Mouse (Mus musculus) limb, embryonic 14.5 days (tissue): ENCODE data around the gene Fam229a. TPM values are rescaled to one million over a fixed set of nuclear protein-coding genes. Genes with fewer than 3 reads are reported as not detected.

Source experiments
- ATAC-seq: fragments of 200-750 bp; cut with Nextera tagmentation; 2 replicates; pipeline ENCODE4 v1.8.0; 2017; ENCODE audit warnings: low read depth, moderate number of reproducible peaks, moderate TSS enrichment; ENCODE audit not compliant: low FRiP score
- DNase-seq: peaks from one replicate; pipeline ENCODE4 v3.0.0-alpha.2; 2015; ENCODE audit warnings: low spot score
- H3K27ac ChIP-seq: fragments of 300-500 bp; sonication (generic); replicated peaks from 2 replicates; pipeline ENCODE4 v1.5.1; 2014; ENCODE audit warnings: low read depth, mild to moderate bottlenecking, low read length, moderate library complexity, mixed read lengths
- H3K27me3 ChIP-seq: fragments of 300-500 bp; sonication (generic); 2 replicates; pipeline ENCODE4 v1.6.1; 2014; ENCODE audit warnings: low read length, mixed read lengths; ENCODE audit not compliant: control insufficient read depth, insufficient read depth
- H3K36me3 ChIP-seq: fragments of 300-500 bp; sonication (generic); 2 replicates; pipeline ENCODE4 v1.6.1; 2014; ENCODE audit warnings: mild to moderate bottlenecking, low read length, moderate library complexity, mixed read lengths; ENCODE audit not compliant: control insufficient read depth, insufficient read depth
- H3K4me1 ChIP-seq: fragments of 300-500 bp; sonication (generic); 2 replicates; pipeline ENCODE4 v1.6.1; 2014; ENCODE audit warnings: antibody characterized with exemption, low read length, mixed read lengths; ENCODE audit not compliant: control insufficient read depth, insufficient read depth
- H3K4me2 ChIP-seq: fragments of 300-500 bp; sonication (generic); replicated peaks from 2 replicates; pipeline ENCODE4 v1.6.1; 2014; ENCODE audit warnings: low read depth, mild to moderate bottlenecking, low read length, moderate library complexity; ENCODE audit not compliant: severe bottlenecking
- H3K4me3 ChIP-seq: fragments of 300-500 bp; sonication (generic); replicated peaks from 2 replicates; pipeline ENCODE4 v1.5.1; 2014; ENCODE audit warnings: low read length
- H3K9ac ChIP-seq: fragments of 300-500 bp; sonication (generic); 2 replicates; pipeline ENCODE4 v1.6.1; 2014; ENCODE audit warnings: mild to moderate bottlenecking, low read depth, low read length, moderate library complexity; ENCODE audit not compliant: severe bottlenecking
- H3K9me3 ChIP-seq: fragments of 300-500 bp; sonication (generic); 2 replicates; pipeline ENCODE4 v1.6.1; 2016; ENCODE audit warnings: low read length; ENCODE audit not compliant: control insufficient read depth
- POLR2A ChIP-seq: fragments of 200-500 bp; IDR thresholded peaks from 2 replicates; pipeline ENCODE4 v1.8.0; 2012; ENCODE audit warnings: inconsistent platforms, mild to moderate bottlenecking, moderate library complexity, borderline replicate concordance; ENCODE audit not compliant: insufficient read depth, insufficient read length; ENCODE audit errors: extremely low read depth
- WGBS: fragments of 180-500 bp; shearing (Covaris S2); extraction: QIAGEN DNeasy Blood & Tissue Kit; methylation state at CpG from one replicate; pipeline ENCODE4 v1.1.7; 2014; 5-methylcytosine and 5-hydroxymethylcytosine counted together
- polyA plus RNA-seq, 2 experiments: library from polyadenylated mRNA; depleted of rRNA in 1 of 2; stranded (reverse) in 1 of 2; unstranded in 1 of 2; fragments of >200 nt; fragmentation: Nextera tagmentation in 1 of 2; extraction: Ambion mirVana in 1 of 2; gene quantifications; 2 replicates each; pipeline versions ENCODE4 v1.2.1 to v1.2.3; 2012 to 2014

The Fam229a gene
- polyA plus RNA-seq, 2 experiments: not detected

- Histone ChIP-seq H3K9me3 (no peaks in the 10 kb centered on the region), H3K4me3 (no peak overlapping the region), H3K4me2 (no peak overlapping the region), H3K9ac (no peak overlapping the region), H3K36me3 (no peaks in the 10 kb centered on the region), H3K4me1 (peaks cover 2% of the 10 kb centered on the region; the same call in 1 of the 2 replicates), H3K27me3 (no peaks in the 10 kb centered on the region), H3K27ac (no peak overlapping the region)
- DNase-seq (no peak), ATAC-seq (no peak)
- no peak for TF ChIP-seq POLR2A
- WGBS: 83% methylated on average over 3 of the region's 3 CpGs
Measured at GRCm38 (mm10) chr4:129498941-129499340, 8.0 kb downstream of the Fam229a start.

- TF ChIP-seq POLR2A: no peak
- Histone ChIP-seq H3K27me3 (no peaks in the 10 kb centered on the region), H3K9ac (no peak overlapping the region), H3K4me1 (peaks cover 2% of the 10 kb centered on the region; the same call in 1 of the 2 replicates), H3K4me2 (peak overlapping the region; percentile 68; the same call in 1 of the 2 replicates), H3K4me3 (peak overlapping the region; percentile 52), H3K36me3 (no peaks in the 10 kb centered on the region), H3K9me3 (no peaks in the 10 kb centered on the region), H3K27ac (0 out of 2 replicates have a peak overlapping the region, but pooled peaks have one; percentile 89)
- DNase-seq: no peak
- WGBS: 83% methylated on average over 8 of the region's 8 CpGs
- ATAC-seq: no peak
Measured at GRCm38 (mm10) chr4:129500017-129500416, 9.0 kb downstream of the Fam229a start.

GRCm38 (mm10) chr4:129500607-129501566 is 9.9 kb downstream of the Fam229a start:
- Histone ChIP-seq H3K4me1 (peaks cover 2% of the 10 kb centered on the region; the same call in 1 of the 2 replicates), H3K27me3 (no peaks in the 10 kb centered on the region), H3K27ac (peak overlapping the region; percentile 89), H3K4me3 (peak overlapping the region; percentile 52), H3K9me3 (no peaks in the 10 kb centered on the region), H3K36me3 (no peaks in the 10 kb centered on the region), H3K9ac (peak overlapping the region; percentile 61), H3K4me2 (peak overlapping the region; percentile 68)
- peak; percentile 49; the same call in 1 of the 2 replicates for TF ChIP-seq POLR2A
- WGBS: 2% methylated on average over 45 of the region's 49 CpGs
- peak; percentile 85 for DNase-seq
- ATAC-seq: peak; percentile 88

- Histone ChIP-seq H3K4me3 (no peak overlapping the region), H3K4me1 (no peaks in the 10 kb centered on the region; the same call in 1 of the 2 replicates), H3K27me3 (no peaks in the 10 kb centered on the region), H3K9me3 (no peaks in the 10 kb centered on the region), H3K36me3 (no peaks in the 10 kb centered on the region), H3K9ac (no peak overlapping the region), H3K27ac (no peak overlapping the region), H3K4me2 (no peak overlapping the region)
- ATAC-seq (no peak), DNase-seq (no peak)
- WGBS: 70% methylated on average over 9 of the region's 9 CpGs
- TF ChIP-seq POLR2A: no peak
Measured at GRCm38 (mm10) chr4:129502327-129502888, 11.4 kb downstream of the Fam229a start.

GRCm38 (mm10) chr4:129502901-129503444 is 12.0 kb downstream of the Fam229a start:
- no peaks in the 10 kb centered on the region for H3K9me3 ChIP-seq
- TF ChIP-seq POLR2A: no peak
- no peak overlapping the region for H3K4me3 ChIP-seq
- no peaks in the 10 kb centered on the region; the same call in 1 of the 2 replicates for H3K4me1 ChIP-seq
- no peak overlapping the region for H3K9ac ChIP-seq
- DNase-seq (no peak), ATAC-seq (no peak)
- no peak overlapping the region for H3K27ac ChIP-seq
- H3K4me2 ChIP-seq: no peak overlapping the region
- no peaks in the 10 kb centered on the region for H3K27me3 ChIP-seq
- 65% methylated on average over 11 of the region's 11 CpGs for WGBS
- H3K36me3 ChIP-seq: no peaks in the 10 kb centered on the region
